Mouse (Mus musculus): ENCODE measurements around the gene Kalrn.

Kalrn gene

DNA sequence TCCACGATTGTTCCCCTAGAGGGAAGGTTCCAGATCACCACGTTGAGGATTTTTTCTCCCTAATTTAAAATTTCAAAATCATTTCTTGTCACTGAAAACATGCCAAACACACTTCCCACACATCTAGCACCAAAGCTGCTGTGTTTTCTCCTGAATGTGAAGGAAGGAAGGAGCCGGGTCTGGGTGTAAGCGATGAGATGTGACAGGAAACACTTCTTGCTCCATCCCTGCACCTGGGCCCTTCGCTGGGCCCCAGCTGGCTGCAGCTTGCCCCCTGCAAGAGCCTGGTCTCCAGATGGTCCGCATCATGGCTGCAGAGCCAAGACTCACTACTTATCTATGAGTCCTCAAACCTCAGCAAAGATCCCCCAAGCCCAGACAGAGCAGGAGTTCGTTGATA lies 158.8 kb downstream of the Kalrn start:
- DNase-seq, result no peak

DNA sequence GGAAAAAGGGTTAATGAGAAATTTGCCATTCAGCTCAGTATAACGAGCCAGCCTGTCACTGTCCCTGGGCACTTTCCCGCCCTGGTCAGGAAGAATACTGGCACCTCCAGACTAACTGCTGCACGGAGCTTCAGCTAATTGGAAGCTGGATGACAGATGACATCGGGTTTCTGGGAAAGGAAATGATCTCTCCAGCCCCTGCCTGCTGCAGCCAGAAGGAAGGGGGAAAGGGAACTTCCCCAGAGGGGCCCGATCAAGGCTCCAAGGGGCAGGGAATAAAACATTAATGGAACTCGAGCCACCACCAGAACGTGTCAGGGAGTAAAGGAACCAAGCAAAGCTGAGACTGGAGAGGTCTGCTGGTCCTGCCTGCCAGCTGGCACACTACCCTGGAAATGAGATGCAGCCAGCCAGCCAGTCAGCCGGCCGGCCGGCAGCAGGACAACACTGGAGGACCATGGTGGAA lies 159.4 kb downstream of the Kalrn start:
- DNase-seq, result no peak

DNA sequence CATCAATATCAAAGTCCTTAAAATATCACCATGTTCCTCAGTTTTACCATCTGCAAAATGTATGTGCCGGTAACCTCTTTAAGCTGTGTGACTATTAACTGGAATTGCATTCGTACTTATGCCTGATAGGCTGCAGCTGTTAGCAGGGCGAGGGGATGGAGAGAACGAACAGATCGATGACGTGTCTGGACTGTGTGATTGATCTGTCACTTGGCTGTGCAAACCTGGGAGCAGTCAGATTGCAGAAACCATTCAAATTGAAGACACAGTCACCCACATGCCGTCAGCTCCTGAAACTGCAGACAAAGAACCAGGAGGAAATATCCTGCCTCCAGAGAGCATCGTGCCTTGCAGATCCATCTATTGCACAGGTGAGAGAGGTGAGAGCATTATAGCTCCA lies 166.3 kb downstream of the Kalrn start:
- no peak for DNase-seq

DNA sequence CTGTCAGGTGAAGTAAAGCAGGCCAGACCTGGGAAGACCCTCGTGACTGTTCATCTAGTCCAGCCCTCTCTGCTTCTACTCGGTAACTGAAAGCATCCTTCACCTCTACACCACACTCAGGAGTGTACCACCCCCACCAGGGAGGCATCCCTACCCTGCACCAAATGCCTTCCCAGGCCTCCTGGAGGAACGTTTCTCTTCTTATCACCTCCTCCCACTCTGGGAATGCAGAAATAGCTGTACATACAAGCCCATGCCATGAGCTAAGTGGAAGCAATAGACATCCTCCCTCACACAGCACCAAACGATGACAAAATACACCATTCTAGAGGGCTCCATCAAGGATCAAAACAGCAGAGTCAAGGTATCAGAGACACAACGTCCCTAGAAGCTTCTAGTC lies 168.2 kb downstream of the Kalrn start:
- DNase-seq, result no peak

DNA sequence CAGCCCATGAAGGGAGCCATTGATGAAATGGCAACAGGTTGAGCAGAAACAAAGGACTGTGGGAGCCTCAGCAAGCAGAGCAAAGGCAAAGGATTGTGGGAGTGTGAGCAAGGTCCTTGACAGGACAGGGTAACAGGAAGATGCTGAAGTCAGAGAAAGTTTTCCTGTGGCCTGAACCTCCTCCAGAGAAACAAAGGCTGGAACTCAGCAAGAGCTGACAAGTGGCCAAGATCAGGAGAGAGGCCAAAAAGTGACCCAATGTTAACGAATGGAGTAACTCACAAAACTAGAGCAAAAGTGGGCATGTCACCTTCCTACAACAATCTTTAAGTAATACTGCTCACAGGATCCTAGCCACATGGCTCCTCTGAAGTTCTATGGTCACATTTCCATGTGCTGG lies 172.1 kb downstream of the Kalrn start:
- DNase-seq, result no peak

DNA sequence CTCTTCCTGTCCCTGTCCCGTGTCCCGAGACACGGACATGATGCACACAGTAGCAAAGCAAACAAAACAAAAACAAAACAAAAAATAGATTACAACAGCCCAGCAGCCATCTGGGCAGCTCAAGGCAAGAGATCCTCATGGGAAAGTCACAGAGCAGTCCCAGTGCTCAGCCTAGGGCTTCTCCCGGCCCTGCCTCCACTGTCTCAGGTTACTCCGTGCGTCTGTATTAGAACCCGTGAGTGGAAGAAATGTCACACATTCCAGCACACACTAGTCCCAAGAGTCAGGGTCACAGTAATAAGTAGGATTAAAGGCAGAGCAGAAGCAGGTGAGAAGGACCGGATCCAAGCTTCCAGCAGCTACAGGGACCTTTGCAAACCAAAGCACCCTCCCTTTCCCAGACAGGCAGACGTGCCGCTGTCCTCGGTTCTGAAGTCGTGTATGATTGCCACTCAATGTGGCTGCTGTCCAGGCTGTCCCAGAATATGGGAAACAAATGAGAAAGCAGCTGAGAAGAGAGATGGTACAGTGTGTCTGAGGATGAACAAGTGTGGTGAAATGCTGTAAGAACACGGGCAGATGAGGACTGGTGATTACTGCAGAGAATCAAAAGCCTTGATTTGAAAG lies 173.1 kb downstream of the Kalrn start:
- peak; percentile 49 for DNase-seq

DNA sequence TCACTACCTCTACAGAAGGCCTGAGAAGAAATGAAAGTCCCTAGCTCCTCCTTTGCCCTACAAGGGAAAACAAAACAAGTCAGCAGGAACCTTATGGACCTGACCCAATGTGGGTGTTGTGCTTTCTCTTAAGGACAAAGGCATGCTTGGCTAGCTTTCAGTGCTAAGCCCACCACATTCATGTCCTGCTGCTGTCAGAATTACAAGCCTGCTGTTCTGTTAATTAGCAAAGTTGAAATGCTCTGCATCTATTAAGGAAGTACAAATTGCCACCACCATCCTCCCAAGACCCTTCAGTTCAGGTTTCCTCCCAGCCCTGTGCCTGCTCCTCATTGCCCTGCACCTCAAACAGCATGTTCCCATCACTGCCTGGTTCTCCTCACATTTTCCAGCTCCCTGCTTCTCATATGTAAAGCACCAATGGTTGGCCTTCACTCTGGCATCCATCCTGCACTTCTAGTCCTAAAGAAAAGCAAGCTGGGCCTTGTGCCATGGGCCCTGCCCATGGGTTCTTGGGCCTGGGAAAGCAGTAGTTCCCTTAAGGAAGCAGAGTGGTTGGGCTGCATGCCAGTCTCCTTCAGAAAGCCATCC lies 178.0 kb downstream of the Kalrn start:
- no peak for DNase-seq

DNA sequence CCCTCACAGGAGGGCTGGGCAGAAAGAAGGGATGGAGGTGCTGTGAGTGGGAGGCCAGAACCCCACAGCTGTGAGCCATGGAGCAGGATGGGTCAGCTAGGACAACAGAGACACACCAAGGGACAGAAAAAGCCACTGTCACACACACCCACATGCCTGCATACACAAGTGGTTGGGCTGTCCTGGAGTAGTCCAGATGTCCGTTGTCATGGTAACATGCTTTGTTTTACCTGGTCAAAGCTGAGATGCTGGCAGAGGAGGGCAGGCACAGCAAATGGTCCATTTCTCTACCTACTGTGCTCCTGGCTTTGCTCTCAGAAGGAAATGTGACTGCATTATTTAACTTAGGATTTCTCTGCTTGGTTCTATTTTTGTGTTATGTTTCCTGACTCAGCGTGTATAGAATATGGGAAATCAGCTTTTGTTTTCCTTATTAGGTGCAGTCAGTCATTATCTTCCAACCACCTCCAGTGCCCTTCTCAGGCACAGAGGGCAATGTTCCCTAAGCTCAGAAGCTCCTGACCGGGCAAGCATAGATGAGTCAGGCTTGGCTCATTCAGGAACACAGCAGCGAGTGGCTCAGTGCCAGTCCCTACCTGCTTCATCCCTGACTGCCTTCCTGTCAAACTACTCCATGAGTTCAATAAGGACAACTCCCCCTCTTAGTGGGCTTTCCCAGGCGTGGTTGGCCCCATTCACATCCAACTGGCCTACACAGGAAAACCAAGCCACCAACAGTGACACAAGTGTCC lies 183.6 kb downstream of the Kalrn start:
- no peak for DNase-seq

DNA sequence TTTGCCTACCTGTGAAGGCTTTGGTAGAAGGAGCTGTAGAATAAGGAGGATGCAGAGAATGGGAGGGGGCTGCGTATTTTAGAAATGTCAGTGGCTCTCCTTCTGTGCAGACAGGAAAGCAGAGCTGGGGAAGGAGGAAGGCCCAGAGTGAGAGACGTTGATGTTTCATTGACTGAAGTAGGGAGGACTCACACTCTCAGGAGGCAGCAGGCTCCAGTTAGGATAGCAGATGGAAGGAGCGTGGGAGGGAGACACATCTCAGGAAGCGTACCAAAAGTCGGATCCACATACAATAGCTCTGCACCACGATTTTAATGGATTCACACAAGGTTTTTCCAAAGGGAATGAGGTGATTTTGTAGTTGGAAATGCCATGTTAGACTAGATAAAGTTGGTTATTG lies 184.5 kb downstream of the Kalrn start:
- DNase-seq, result no peak

DNA sequence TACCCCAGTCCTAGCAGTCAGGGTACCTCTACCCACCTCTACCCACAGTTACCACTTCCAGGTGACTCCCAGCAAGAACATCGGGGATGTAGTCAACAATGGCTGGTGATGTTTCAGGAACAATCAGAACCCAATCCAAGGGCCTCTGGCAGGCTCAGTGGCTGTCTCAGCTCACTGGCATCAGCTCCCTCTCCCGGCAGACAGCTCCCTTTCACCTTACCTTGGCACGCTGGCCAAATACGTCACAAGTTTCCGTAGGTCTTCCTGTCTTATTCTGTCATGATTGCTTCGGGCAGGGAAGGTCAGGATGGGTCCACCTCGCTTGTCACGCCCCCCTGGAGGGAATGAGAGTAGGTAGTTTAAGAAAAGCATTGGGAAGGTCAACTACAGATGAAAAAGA lies 188.3 kb downstream of the Kalrn start:
- no peak for DNase-seq

DNA sequence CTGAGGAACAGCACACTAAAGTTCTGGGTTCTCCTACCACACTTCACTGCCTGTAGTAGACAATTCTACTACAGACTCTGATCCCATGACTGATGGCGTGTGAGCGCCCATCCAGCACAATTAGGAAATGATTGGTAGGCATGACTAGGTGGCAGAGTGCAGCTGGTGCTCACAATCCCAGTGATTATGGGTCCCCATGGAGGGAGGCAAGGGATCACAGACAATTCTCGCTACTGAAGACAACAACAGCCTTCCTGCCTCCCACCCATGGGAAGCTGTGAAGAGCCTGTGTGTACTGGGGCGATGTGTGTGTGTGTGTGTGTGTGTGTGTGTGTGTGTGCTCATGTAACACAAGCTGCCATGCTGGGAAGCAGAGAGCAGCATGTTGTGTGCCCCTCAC lies 190.3 kb downstream of the Kalrn start:
- no peak for DNase-seq

DNA sequence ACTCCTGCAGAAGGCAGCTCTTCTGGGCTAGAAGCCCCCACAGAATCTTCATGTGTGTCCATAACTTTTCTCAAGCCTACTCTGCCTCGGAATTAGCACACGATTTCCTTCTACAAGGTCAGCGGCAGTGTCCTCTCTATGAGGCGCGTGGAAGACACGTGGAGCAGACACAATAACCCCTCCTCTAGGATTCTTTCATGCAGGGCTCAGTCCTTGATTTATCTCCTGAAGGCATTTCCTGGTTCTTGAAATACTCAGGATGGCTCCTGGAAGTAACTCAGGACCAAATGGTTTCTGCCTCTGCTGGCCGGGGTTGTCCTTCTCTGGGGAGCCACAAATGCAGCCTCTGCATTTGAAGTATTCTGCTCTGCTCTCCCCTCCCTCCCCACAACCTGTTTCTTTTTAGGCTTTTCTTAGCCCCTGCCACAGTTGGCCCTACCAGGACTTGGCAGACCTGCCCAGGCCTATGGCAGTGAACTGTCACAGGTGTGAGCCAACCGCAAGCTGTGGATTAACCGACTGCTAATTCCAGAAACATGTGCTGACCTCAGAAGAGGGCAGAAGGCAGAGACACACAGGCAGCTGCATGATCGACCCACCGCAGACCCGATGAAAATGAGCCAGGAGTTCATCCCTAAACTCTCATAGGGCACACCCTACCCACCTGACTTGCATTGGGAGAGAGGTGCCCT lies 197.0 kb downstream of the Kalrn start:
- no peak for DNase-seq

DNA sequence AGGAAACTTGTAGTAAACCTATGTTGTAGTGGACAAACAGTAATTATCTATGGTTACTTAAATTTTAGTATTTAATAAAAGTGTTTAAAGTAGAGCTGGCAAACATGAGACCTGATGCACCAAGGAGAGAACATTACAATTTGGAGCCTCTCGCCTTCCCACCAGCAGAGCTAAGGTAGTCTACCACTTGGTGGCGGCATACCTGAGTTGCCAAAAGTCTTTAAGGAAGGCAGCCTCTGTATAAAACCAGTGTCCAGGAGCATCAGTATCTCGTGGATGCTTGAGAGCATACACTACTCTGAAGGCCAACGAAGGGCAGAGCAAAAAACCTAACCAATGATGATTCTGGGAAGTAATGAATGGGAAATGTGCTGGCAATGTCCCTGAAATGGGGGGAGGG lies 199.8 kb downstream of the Kalrn start:
- DNase-seq, result no peak

DNA sequence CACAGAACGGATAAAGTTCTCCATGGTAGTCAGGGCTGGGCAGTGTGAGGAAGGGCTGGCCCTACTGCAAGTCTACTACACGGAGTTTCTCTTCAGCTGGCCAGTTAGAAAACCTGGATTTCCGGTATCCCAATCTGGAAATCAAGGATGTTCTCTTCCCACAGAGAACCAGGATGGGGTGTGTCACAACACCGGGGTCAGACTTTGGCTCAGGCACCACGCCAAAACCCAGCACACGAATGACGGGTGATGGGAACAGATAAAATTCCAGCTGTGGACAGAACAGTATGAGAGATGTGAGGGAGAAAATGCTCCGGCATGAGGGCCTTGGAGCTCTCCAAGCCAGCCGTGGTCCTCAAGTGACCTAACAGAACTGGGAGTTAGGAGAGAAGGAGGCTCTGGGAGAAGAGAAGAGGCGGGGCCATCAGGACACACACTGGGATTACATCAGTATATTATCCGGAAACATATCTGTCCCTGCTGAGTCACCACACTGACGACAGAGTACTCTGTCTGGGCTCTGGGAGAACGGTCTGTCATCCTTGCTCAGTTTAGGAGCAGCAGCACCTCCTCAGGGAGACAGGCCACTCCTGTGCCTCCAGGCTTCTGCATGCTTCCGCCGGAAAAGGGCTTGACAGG lies 201.1 kb downstream of the Kalrn start:
- DNase-seq, result no peak

DNA sequence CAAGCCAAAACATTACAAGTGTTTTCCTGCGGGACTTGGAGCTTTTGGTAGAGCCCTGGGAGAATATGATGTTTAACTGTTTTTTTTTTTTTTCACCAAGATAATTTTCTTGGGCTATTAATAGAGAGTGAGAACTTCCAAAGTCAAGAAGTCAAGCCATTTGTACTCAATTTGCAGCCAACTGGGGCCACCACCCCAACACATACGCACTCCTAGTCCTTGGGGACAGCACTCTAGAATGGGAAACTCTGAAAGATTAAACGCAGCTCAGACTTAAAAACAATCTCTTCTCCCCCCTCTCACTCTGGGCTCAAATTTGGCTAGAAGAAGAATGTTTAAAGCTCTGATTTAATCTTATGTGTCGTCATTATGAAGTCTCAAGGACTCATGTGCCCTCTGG lies 214.1 kb downstream of the Kalrn start:
- no peak for DNase-seq

DNA sequence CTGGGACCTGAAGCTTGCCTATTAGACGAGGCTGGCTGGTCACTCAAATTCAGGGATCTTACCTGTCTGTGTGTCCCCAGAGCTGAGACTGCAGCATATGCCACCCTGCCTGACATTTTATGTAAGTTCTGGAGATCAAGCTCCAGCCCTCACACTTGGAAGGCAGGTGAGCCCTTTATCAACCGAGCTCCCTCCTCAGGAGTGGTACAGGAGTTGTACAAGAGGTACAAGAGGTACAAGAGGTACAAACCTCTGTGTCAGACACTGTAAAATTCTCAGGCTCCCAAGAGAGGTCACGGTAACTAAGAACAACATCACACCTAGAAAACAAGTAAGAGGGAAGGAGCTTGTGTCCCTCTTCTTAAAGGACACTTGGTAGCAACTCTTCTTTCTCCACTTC lies 217.8 kb downstream of the Kalrn start:
- no peak for DNase-seq

DNA sequence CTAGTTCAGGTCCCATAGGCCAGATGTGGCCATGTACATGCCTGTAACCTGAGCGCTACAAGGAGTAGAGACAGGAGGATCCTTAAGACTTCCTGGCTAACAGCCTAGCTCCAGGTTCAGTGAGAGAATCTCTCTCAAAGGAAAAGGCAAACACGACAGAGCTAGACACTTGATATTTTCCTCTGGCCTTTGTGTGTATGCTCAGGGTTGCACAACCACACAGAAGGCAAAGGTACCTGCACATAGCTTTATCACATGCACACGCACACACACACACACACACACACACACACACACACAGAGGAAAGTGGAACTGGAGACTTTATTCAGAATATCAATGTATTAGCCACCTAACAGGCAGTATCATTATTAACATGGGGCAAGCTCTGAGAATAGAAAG lies 219.3 kb downstream of the Kalrn start:
- no peak for DNase-seq

DNA sequence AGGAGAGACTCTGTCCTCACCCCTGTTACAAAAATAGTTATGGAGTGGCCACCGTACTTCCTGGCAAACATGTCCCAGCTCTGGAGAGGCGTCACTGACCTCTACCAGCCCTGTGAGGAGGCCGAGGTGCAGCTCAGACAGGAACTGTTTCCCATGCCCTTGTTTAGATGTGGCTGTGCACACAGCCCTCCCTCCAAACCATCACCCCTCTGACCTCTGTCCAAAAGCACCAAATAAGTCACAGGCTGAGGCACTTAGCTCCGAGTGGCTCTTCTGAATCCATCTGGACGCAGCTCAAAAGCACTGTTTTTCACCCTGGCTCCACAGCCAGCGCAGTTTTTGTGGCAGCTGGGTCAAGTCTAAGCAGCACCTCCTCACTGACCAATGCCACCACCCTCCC lies 220.6 kb downstream of the Kalrn start:
- peak; percentile 26 for DNase-seq

DNA sequence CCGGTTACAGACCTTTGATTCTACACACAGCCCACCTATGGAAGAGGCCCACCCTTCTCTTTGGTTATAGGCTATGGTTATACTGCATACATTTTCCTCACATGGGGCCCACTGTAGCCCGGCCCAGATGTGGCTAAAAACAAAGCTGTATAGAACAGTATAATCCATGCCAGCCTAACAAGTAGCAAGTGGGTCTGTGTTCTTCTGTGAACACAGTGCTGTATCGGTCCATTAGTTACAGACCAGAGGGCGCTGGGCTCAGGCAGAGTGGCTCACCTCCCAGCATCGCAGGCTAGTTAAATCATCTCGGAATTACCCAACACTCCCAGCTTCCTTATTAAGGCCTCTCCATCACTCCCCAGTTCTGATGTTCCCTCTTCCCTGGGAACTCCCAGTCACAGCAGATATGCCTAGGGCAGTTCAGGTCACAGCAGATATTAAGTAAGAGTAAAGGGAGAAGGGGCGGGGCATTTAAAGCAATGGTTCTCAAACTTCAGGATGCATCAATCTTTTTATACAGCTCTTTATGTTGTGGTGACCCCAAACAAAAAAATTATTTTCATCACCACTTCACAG lies 221.7 kb downstream of the Kalrn start:
- no peak for DNase-seq

DNA sequence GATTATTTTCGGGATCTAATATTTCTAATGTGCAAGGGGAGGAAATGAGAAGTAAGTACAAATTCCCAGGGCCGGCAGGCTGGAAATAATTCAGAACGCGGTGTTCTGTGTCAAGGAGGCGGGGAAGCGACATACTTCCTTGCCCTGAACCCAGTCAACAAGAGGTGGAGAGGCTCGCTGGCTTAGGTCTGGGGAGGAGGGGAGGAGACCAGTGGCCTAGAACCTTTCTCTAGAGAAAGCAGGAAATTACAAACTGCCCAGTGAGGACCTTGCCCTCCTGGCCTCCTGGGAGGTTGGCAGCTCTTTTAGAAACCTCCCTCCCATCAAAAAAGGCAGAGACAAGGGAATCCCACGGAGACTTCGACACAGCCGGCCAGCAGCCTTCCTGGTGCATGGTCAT lies 225.8 kb downstream of the Kalrn start:
- DNase-seq, result no peak

DNA sequence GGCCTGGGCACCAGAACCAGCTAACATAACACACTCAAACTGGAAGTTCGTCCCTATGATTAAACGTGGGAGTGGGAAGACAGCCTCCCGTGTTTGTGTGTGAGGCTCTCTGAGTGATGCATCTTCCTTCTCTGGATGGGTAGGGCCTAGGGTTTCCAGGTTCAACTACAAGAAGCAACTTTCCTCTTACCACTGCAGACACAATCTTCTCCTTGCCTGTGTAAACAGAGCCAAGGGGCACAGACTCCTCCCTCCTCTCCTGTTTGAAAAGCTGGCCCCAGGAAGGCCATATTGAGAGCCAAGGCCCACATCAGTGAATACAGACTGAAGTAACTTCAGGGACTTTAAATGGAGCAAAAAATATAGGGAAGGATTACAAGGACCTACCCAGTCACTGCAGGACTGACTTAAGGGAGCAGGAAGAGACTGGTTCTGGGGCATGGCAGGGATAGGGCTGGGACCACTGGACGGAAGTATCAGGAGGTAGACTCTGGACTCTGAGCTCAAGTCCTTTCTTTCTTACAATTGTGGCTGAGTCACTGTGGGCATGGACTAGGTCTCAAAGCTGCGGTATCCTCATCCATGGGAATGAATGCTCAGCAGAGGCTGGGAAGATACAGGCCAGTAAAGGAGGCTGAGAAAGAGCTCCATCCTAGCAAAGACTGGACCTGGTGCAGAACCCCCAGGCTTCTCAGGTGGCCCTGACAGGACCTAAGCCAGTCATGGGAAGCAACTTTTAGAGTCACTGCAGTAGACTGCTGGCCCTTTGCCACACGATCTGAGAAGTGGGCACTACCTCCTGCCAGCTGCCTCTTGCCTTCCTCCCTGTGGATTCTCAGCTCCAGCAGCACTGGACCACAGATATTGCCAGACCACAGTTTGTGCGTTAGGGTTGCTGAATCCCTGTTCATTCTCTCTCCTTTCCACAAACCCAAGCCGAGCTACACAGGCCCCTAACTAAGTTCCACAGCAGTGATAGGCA lies 228.1 kb downstream of the Kalrn start:
- no peak for DNase-seq

DNA sequence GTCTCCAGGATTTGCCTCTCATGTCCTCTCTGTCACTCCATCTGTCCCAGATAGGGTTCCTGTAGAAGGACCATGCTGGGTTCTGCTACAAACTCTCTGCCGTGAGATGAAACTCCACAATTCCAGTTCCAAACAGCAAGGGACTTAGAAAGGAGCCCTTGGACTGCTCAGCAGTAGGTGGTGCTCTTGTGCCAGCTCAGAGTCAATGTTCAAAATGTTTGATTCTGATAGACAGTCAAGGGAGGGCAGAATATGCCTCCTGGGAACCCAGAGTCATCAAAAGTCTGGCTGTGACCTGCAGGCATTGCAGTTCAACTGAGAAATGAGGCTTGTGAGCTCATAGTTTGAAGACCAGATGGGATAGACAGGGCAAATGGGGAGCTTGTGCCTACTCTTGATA lies 229.4 kb downstream of the Kalrn start:
- no peak for DNase-seq
